Mouse (Mus musculus): ENCODE measurements around the gene Timm13.

Timm13 gene

DNA sequence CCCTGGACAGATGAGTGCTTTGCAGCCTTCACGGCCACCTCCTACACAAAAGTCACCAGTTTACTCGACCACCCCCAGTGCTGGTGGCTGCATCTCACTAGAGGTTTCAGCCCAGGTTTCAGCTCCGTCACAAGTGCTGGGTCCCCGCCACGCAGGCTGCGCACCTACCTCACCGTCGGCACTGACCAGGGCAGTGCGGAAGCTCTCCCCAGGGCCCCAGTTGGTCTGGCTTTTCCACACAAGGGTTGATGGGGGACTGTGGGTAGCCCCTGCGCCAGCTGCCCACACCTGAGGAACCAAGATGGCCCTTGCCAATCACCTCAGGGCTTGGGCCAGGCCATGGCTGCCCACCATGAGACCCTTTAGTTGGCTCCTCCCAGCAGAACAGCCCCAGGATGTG lies 2.5 kb upstream of the Timm13 start:
- no peak for DNase-seq

DNA sequence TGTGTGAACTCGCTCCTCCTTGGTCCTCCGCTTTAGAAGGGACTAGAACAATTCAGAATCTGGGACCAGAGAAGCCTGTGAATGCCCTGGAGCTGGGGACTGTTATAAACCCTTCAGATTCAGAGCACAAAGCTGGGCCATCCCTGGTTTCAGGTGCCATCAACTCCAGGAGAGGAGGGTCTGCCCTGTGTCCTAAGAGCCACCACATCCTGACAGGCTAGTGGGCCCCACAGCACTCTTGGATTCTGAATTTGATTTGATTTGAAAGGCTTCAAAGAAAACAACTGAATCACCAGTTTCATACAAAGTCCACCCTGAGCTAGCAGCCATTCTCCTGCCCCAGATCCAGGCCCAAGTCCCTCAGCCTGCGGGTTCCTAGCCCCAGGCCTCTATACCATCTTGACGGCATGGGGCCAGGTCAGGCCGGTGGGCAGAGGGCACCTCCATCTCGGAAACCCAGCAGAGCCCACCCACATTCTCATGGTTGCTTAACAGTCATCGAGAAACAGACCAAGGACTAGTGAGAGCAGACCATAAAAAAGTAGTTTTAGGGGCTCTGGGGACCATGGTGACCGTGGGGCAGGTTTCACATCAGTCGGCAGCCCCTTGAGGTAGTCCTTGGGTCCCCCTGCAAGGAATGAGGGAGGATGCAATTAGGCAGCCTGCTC lies 1.6 kb upstream of the Timm13 start:
- no peak for DNase-seq

DNA sequence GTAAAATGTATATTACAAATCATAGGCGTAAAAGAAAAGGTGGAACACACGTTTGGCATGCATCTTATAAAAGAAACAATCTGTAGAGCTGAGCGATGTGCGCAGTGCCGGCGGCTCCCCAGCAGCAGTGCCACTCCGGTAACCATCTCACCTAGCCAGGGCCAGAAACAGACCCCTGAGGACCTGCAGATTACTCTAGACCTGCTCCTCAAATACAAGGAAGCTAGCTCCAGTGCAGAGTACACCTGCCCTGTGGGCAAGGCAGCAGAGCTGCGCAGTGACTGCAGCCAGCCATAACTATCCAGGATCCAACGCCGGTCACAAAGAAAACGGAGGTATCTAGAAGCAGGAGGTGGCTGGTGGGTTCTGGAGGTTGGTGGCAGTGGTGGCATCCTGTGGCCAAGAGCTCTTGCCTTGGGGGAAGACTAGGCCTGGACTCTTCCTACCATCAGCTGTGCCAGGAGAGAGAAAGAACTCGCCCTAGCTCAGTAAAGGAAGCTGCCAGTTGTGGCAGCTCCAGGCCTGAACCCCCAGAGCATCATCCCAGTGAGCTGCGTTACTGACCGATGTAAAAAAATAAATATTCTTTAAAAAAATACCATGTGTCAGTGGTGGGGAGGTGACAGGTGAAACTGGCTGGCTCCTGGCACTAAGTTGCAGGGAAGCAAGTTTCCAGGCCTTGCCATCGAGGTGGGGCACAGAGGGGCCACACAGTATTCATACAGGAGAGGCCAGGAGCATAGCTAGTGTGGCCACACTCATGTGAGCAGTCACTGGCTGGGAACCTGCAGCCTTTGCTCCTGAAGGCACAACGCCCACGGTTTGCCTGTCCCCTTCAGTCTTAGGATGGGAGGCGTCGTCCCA lies 872 bp upstream of the Timm13 start:
- DNase-seq: no peak

DNA sequence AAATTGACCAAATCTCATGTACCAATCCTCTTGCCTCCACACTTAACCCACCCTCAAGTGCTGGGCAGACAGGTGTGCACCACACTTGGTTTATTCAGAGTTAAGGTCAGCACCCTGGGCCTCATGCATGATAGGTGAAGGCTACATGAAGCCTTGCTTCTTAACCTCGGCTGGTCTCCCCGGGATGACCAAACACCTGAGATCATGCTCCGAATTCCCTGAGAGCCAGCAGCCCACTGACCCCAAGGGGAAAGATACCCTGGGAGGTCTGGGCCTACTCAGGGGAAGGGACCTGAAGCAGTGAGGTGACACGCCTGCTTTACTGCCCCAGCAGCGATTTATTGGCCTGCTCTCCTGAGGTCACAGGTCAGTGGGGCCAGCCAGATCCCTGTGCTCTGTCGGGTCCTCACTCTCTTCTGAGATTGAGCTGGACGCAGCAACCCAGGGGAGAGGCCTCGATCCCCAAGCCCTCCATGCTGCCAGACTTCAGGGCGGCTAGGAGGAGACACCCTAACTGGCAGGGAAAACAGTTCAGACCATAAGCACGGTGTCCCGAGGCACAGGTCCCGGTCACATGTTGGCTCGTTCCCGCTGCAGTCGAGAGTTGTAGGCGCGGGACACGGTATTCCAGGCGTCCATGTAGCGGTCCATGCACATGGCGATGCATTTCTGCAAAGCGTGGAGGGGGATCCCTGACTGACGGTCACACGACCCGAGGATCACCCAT lies 1.0 kb downstream of the Timm13 start:
- DNase-seq: no peak

DNA sequence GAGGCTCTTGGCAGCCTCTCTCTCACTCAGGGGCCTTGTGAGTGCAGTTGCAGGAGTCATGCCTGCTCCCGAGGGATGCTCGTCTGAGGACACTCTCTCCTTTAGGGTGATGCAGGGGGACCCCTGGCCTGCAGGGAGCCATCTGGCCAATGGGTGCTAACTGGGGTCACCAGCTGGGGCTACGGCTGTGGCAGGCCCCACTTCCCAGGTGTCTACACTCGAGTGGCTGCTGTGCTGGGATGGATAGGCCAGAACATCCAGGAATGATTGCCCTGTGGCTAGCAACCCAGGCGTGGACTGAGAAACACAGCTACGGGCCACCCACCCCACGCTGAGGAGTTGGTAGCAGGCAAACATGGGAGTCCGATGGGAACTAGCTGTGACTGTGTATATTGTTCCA lies 1.7 kb downstream of the Timm13 start:
- no peak for DNase-seq

DNA sequence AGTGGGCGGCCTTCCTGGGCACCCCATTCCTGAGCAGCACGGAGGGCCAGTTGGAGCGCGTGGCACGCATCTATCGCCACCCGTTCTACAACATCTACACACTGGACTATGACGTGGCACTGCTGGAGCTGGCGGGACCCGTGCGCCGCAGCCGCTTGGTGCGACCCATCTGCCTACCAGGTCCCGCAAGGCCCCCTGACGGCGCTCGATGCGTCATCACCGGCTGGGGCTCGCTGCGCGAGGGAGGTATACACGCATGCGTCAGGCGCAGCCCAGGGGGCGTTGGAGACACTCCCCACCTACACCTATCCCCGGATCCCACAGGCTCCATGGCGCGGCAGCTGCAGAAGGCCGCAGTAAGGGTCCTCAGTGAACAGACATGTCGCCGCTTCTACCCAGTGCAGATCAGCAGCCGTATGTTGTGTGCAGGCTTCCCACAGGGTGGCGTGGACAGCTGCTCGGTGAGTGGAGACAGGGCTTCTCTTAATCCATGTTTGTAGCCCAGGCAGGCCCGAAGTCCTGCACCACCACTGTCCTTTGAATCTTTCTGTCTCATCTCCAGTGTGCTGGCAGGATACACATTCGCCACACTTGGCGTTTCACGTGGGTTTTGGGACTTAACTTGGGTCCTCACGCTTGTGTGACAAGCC lies 2.8 kb downstream of the Timm13 start:
- DNase-seq: peak; percentile 77

DNA sequence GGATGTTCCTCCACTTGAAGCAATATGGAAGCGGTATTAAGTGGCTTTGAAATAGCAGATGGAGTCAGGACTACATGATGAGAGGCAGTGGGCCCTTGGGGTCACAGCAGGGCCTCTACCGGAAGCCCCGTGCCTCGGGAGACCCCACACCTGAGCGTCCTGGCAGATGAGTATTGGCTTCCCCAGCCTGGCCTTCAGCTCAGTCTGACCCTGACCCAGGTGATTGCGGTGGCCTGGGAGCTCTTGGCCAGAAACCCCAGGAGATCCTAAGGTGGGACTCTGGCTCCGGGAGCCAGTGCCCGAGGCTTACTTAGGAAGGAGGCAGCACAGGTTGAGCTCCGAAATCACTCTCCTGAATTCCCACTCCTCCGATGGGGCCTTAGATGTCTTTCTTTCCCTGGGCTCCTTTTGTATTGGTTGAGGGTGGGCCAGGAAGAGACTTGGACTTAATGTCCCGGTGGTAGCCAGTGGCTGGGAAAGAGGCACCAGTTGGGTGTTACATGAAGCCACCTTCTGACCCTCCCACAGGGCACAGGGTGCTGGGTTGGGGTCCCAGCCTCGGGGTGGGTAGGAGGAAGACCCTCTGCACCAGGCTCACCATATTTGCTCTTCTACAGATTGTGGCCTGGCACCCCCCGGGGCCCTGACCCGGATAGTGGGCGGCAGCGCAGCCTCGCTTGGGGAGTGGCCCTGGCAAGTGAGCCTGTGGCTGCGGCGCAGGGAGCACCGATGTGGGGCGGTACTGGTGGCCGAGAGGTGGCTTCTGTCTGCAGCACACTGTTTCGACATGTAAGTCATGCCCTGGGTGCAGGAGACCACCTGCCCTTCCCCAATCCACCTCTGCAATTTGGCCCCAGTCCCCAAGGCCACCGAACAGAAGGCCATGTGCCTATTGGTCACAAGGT lies 3.9 kb downstream of the Timm13 start:
- no peak for DNase-seq

DNA sequence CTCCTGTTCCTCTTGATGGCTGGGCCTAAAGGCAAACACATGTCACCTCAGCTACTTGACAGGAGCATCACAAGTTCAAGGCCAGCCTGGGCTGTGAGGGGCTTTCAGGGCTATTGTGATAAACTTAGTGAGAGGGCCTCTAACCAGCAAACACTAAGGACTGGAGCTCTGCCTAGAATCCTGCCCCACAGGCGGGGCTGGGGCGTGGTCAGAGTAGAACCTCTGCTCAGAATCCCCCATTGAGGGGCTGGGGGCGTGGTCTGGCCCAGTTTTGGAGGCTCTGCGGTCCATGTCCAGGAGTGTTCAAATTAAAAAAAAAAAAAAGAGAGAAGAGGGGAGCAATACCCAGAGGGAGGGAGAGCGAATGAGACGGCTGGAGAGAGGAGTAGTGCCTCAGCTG lies 5.1 kb downstream of the Timm13 start:
- no peak for DNase-seq

DNA sequence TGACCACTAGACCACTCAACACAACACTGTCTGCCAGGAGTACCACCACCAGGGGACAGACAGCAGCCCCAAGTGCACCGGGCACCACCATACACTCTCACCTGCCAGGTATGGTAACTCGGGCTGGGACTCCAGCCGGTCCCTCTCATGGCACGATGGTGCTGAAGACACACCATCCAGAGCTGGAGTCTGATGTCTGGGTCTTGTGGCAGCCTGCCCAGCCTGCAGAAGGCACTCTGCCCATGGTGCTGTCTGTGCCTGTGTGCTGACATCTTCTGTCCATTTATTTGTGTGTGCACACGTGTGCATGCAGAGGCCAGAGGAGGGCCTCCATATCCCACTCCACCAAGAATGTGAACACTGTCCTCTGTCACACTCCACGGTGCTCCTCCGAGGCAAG lies 5.7 kb downstream of the Timm13 start:
- no peak for DNase-seq

DNA sequence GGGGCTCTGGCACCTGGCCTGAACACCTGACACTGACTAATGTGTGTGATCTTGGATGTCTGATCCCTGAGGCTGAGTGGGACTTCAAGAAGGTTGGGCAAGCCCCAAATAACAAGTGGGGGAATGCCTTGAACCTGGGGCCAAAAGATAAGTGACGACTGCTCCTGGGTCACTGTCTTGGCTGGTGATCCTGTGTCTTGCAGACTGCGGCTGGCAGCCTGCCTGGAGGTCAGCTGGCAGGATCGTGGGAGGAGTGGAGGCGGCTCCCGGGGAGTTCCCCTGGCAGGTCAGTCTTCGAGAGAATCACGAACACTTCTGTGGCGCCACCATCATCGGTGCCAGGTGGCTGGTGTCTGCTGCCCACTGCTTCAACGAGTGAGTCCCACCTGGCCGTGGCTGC lies 13.6 kb downstream of the Timm13 start:
- no peak for DNase-seq

DNA sequence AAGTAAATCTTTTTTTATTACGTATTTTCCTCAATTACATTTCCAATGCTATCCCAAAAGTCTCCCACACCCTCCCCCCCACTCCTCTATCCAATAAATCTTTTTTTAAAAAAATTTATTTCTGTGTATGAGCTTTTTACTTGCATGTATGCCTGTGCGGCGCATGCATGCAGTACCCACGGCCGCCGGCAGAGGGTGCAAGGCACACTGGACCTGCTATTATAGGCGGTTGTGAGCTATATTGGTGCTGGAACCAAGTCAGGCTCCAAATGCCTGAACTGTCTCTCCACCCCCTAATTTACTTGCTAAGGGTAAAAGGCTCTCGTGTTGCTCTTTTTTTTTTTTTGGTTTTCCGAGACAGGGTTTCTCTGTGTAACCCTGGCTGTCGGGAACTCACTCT lies 19.5 kb downstream of the Timm13 start:
- no peak for DNase-seq

DNA sequence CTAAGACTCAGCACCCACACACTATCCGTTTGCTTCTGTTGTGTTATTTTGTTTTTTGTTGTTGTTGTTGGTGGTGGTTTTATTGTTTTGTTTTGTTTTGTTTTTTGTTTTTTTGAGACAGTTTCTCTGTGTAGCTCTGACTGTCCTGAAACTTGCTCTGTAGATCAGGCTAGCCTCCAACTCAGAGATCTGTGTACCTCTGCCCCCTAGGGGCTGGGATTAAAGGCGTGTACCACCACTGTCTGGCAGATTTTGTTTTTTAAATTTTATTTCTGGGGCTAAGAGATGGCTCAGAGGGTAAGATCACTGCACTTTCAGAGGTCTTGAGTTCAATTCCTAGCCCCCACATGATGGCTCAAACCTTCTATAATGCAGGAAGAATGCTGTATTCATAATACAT lies 19.9 kb downstream of the Timm13 start:
- no peak for DNase-seq

DNA sequence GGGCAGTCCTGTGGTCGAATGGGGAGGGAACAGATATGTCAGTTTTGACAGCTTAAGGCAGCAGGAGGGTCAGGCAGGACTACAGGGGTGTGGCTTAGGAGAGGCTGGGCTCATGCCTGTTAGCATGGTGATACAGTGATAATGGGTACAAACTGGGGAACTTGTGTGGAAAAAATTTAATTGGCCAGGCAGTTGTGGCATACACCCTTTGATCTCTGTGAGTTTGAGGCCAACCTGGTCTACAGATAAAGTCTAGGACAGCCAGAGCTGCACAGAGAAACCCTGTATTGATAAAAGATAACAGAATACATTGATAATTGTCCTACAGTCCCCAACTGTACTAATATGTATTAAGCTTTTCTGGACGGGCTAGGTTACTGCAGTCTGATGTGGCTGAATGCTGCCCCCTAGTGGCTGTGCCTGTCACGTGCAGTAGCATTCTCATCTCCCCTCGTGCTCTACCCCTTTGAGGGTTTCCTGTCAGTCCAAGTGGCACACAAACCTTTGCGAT lies 20.6 kb downstream of the Timm13 start:
- no peak for DNase-seq

DNA sequence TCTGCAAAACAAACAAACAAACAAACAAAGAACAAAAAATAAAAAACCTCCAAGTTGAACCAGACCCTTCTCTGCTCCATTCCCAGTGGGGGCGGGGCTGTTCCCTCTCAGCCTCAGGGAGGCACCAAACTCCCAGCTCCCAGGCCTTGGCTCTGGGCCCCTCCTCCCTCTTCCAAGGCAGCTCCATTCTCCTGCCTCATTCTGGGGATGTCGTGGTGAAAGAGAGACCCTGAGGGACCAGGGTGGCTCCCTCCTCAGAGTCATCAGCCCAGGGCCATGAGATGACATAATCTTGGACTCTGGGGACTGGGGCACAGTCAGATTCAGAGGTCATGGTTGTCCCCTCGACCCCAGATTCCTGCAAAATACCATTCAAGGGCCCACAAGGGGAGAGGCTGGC lies 24.2 kb downstream of the Timm13 start:
- no peak for DNase-seq

DNA sequence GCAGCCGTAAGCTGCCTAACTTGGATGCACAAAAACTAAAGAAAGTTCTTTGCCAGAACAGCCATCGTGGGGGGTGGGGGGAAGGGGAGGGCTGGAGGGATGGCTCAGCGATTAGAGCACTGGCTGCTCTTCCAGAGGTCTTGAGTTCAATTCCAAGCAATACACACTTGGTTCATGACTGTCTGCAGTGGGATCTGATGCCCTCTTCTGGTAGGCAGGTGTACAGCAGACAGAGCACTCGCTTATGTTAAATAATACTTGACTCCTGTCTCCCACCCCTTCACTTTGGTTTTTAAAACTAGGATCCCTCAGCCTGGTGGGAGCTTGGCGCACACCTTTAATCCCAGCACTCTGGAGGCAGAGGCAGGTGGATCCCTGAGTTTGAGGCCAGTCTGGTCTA lies 24.7 kb downstream of the Timm13 start:
- peak; percentile 45 for DNase-seq

DNA sequence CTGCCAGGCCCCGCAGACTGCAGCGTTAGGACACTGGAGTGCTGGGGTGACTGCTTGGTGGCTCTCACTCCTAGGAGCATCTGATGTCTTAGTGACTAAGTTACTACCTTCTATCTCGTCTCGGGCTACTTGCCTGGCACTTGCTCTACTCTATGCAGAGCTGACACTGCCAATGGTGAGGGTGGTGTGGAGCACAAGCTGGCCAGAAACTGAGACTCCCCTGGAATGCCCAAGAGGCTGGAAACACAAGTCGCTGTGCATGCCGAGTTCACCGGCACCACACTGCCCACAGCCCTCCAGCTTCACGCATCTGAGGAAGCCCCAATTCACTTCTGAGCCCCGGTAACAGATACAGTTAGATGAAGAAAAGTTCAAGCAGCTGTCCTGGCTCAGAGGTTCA lies 26.7 kb downstream of the Timm13 start:
- no peak for DNase-seq

DNA sequence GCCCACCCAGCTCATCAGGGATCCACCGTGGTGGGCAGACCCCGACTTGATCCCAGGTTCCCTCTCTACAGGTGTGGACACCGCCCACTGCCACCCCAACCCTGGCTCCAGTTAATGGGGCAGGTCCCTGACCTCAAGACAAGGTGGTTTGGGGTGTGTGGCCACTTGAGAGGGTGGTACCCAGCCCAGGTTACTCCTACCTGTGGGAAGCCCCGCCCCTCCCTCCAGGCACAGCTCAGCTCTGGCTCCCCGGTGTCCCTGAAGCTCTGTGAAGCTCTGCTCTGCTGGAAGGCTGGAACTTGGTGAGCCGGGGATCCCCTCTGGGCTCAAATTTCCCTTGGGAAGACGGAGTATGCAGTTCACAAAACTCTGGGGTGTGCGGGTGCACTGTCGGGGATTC lies 29.2 kb downstream of the Timm13 start, which contains the start of gene Tmprss9:
TSS of gene Tmprss9 (plus strand) at position 268 of the 400 bp plus-strand sequence.
- DNase-seq: no peak

DNA sequence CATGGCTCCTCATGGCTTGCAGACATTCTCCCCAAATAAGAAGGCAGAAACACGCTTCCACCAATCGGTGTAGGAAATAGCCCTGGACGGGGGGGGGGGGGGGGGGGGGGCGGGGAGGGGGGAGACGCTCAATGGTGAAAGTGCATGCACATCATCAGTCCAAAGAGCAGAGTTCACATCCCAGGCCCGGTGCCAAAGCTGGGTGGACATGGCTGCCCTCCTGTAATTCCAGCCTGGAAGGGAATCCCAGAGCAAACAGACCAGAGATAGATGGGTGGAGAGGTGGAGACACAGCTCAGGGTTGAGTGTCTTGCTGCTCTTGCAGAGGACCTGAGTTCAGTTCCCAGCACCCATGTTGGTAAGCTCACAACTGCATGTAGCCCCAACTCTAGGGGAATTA lies 29.8 kb downstream of the Timm13 start:
- DNase-seq: no peak

DNA sequence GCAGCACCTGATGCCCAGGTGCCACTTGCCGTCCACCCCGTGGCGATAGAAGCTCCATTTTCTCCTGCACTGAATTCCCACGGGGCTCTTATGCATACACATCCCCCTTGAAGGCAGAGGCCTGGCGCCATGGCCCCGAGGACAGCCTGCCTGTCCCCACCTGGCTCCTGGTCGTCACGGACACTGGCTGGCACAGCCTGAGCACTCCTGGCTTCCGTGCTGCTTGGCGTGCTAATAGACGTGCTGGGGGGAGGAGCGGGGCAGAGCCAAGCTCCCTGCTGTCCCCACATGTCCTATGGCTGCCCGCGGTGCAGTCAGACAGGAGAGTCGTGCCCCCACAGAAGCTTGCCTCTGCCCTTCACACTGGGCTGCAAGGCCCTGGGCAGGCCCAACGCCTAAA lies 36.3 kb downstream of the Timm13 start:
- no peak for DNase-seq

DNA sequence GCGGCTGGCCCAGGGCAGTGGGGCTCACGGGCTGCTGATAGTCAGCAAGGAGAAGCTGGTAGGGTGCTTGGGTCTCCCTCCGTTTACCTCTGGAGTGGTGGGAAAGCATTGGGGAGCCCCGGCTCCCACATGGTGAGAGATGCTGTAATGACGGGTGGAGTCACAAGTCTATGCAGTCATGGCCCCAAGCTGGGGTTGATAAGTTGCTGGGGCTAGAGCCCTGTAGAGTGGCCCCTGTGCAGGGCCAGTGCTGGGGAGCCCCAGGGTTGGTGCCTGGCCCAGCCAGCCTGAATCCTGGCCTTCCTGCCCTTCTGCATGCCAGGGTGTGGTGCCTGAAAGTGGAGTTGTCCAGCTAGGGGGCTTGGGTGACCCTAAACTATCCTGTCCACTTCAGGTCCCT lies 38.5 kb downstream of the Timm13 start:
- DNase-seq: no peak

DNA sequence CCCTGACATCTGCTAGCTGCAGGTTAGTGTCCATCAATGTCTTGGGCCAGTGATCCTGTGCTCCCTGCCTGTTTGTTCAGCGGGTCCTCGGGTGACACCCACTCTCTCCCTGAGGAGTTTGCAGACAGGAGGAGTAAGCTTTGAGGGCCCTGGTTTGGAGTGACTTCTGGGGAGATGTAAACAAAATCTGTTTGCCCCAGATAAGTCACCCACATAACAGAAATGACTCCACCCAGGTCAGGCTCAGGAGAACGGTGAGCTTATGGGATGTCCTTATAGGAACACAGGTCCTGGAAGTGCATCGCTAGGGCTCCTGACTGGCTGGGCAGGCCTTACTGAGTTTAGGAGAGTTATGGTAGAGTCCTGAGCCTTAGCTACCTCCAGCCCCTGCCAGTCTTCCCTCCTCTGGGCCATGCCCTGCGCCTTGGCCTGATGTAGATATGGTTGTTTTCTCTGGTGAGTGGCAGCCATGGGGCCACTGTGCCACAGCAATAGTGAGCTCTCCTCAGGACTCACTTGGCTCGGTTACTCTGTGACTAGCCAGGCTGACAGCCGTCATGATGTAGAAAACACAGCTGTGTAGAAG lies 42.3 kb downstream of the Timm13 start:
- no peak for DNase-seq

DNA sequence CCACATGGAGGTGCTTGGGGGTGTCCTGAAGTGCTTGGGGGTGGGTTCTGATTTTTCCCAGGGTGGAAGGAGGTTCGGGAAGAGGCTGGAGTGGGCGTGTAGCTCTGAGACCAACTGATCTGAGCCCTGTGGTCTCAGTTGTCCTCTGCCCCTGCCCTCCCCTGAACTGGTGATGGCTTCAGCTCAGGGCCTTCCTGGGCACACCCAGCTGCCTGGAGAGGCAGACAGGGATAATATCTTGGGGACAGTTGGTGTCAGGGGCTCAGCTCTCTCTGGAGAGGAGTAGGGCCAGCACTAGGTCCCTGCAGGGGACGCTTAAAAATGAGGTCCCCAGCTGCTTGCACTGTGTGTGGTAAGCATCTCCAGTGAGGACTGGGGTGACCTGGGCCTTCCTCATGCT lies 42.9 kb downstream of the Timm13 start:
- no peak for DNase-seq

Measured in right cerebral cortex, postnatal 25 days (tissue).